Mouse (Mus musculus) heart, adult 2 months (tissue): ENCODE data around the gene Kera.

Experiments
- CTCF ChIP-seq: fragments of 200-600 bp; IDR thresholded peaks from 2 replicates; pipeline ENCODE4 v1.8.1; 2022; ENCODE audit warnings: antibody characterized with exemption, mild to moderate bottlenecking, moderate library complexity
- EP300 ChIP-seq: fragments of 200-500 bp; IDR thresholded peaks from 2 replicates; pipeline ENCODE4 v1.6.1; 2011; ENCODE audit warnings: low read depth, low read length, control low read depth; ENCODE audit not compliant: insufficient read depth

DNA sequence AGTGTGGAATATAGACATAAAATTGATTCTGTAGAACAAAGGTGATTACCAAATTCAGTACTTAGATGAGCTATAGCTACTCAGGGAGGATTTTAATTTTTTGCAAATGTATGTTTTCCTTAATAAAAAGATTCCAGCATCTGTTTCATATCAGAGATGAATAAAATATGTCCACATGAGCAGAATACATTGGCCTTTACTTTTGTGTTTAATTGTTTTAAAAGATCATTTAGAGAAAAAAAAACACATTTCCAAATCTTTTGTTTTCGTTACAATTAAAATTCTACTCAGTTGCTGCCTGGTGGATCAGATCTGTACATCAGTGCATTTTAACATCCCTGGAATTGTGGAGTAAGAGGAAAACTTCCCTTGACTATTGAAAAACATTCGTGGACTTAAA is at the start of gene Kera:
- TF ChIP-seq CTCF (no peak), EP300 (no peak)
